Mouse (Mus musculus): ENCODE data around the gene Gm20388.

DNA sequence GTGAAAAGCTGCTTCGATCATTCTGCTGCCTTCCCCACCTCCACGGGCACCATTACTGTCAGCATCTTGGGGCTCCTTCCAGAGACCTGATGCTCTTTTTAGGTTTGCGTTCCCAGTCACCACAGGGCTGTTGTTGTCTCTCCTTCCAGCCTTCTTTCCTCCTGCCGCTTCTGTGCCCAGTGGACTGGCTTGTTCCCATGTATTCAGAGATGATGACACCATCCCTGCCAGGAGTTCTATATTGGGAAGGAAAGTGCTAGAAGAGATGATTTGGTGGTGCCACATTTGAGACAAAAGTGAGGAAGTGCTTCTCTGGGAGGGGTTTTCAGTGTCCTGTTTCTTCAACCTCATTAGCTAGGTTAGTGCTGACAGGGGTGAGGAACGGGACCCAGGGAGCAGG is 208.2 kb downstream of the Gm20388 start:
- TF ChIP-seq CTCF (IDR thresholded peaks at IDR 0.05; ENCODE audit: low read depth) (no peak), EP300 (IDR thresholded peaks at IDR 0.05; ENCODE audit: low read depth) (no peak)
